Mouse (Mus musculus): ENCODE measurements around the gene B430306N03Rik. TPM values are rescaled to one million over a fixed set of nuclear protein-coding genes. Genes with fewer than 3 reads are reported as not detected.
"Not testable (repeated sequence)": the region's sequence is repeated elsewhere in the genome, so short reads cannot be mapped to it uniquely, and the experiment has no call there.

B430306N03Rik gene
- polyA plus RNA-seq (2014; fragmentation: Nextera tagmentation; extraction: Ambion mirVana): 0.10 and 0.49 TPM in 2 replicates

- not testable (repeated sequence) for H3K9me3 ChIP-seq (ENCODE audit: control insufficient read depth, low read length); H3K36me3 ChIP-seq (ENCODE audit: control insufficient read depth, insufficient read depth, low read length); H3K4me3 ChIP-seq (ENCODE audit: low read length); ATAC-seq (ENCODE audit: low FRiP score, low TSS enrichment); H3K9ac ChIP-seq (ENCODE audit: low read depth, low read length); H3K27ac ChIP-seq (ENCODE audit: low read depth, low read length); H3K4me1 ChIP-seq (ENCODE audit: control insufficient read depth, insufficient read depth, low read length); H3K4me2 ChIP-seq (replicated peaks; ENCODE audit: low read depth, low read length); H3K27me3 ChIP-seq (ENCODE audit: control insufficient read depth, insufficient read depth, low read length)
- WGBS: 90% methylated on average over 3 of the region's 3 CpGs
Observed at GRCm38 (mm10) chr17:48315905-48316579, at the start of gene B430306N03Rik. Gene B430306N03Rik (plus strand): TSS chr17:48316141.

DNA sequence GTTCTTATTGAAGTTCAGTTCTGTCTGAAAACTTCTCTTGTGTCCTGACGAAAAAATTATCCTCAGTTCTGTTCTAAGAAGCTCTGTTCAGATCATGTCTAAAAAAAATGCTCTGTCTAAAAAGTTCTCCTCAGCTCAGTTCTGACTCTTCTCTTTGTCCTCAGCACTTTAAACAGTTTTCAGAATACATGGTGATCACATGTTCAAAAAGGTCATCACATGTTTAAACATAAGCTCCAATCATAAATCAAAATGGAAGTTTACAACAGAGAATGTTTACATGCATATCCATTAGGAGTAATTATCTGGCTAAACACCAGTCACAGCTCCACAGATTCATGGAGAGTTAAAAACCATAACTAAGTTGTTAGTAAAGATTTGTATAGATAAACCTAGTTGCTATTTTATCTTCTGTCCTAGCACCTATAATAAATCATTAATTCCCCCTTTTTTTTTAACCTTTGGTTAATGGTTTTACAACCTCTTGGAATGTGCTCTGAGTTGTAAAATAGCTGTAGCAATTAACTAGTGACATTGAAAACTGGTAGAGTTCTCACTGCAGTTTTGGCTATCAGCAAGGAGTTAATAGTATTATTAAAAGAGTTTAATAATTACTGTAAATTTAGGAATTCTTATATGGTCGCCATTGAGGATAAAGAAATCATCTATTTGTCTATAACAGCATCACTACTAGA, 49.2 kb upstream of the B430306N03Rik start:
- Histone ChIP-seq H3K36me3 (ENCODE audit: control insufficient read depth, insufficient read depth, low read length) (no peaks in the 10 kb centered on the region), H3K4me3 (ENCODE audit: low read length) (no peak overlapping the region), H3K4me2 (replicated peaks; ENCODE audit: low read depth, low read length) (no peak overlapping the region), H3K9ac (ENCODE audit: low read depth, low read length) (no peak overlapping the region), H3K27ac (ENCODE audit: low read depth, low read length) (no peak overlapping the region), H3K27me3 (ENCODE audit: control insufficient read depth, insufficient read depth, low read length) (no peaks in the 10 kb centered on the region), H3K4me1 (ENCODE audit: control insufficient read depth, insufficient read depth, low read length) (no peaks in the 10 kb centered on the region), H3K9me3 (ENCODE audit: control insufficient read depth, low read length) (no peaks in the 10 kb centered on the region)
- no peak for ATAC-seq (ENCODE audit: low FRiP score, low TSS enrichment)
- 24% methylated on average over 2 of the region's 2 CpGs for WGBS

DNA sequence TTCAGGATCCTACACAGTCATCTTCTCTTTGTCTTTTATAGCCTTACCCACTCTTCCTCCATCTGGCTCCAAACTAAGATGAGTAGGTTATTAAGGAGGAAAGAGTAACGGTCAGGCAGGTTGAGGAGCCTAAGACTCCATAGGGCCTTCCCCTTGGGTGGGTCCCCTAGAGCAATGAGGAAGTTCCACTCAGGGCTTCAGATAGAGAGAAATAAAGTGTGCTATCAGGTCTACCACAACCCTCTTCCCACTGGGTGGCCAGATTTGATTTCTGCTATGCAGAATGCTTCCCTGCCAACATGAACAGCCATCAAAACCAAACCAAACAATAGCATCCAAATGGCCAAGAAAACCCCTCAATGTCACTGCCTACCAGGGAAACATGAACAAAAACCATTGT, 48.4 kb upstream of the B430306N03Rik start:
- no peak overlapping the region for H3K9ac ChIP-seq (ENCODE audit: low read depth, low read length)
- ATAC-seq (ENCODE audit: low FRiP score, low TSS enrichment): no peak
- H3K4me3 ChIP-seq (ENCODE audit: low read length): no peak overlapping the region
- no peak overlapping the region for H3K4me2 ChIP-seq (replicated peaks; ENCODE audit: low read depth, low read length)
- H3K9me3 ChIP-seq (ENCODE audit: control insufficient read depth, low read length): no peaks in the 10 kb centered on the region
- no peaks in the 10 kb centered on the region for H3K36me3 ChIP-seq (ENCODE audit: control insufficient read depth, insufficient read depth, low read length)
- no peaks in the 10 kb centered on the region for H3K4me1 ChIP-seq (ENCODE audit: control insufficient read depth, insufficient read depth, low read length)
- H3K27me3 ChIP-seq (ENCODE audit: control insufficient read depth, insufficient read depth, low read length): no peaks in the 10 kb centered on the region
- WGBS: 79% methylated on average over 1 of the region's 1 CpGs
- H3K27ac ChIP-seq (ENCODE audit: low read depth, low read length): no peak overlapping the region

GRCm38 (mm10) chr17:48268276-48268675, 47.7 kb upstream of the B430306N03Rik start:
- no peaks in the 10 kb centered on the region for H3K4me1 ChIP-seq (ENCODE audit: control insufficient read depth, insufficient read depth, low read length)
- H3K9me3 ChIP-seq (ENCODE audit: control insufficient read depth, low read length): no peaks in the 10 kb centered on the region
- no peak overlapping the region for H3K27ac ChIP-seq (ENCODE audit: low read depth, low read length)
- no peaks in the 10 kb centered on the region for H3K36me3 ChIP-seq (ENCODE audit: control insufficient read depth, insufficient read depth, low read length)
- H3K4me3 ChIP-seq (ENCODE audit: low read length): no peak overlapping the region
- H3K9ac ChIP-seq (ENCODE audit: low read depth, low read length): no peak overlapping the region
- no peaks in the 10 kb centered on the region for H3K27me3 ChIP-seq (ENCODE audit: control insufficient read depth, insufficient read depth, low read length)
- H3K4me2 ChIP-seq (replicated peaks; ENCODE audit: low read depth, low read length): no peak overlapping the region
- no peak for ATAC-seq (ENCODE audit: low FRiP score, low TSS enrichment)

DNA sequence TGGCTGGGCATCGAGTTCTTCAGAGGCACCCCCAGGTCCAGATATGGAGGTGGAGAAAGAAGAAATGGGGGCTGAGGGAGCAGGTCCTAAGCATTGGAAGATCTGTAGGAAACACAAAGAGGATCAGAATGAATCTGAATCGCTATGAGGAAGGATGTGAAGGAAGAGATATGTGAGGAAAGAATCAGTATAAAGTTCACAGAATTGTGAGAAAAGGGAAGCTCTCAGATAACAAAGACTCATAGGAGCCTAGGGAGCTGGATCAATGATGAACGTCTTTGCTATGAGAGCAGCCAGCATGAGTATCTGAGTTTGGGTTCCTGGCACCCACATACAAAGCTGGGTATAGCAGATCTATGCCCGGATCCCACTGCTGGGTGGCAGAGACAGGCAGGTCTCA, 46.1 kb upstream of the B430306N03Rik start:
- Histone ChIP-seq H3K9me3 (ENCODE audit: control insufficient read depth, low read length) (no peaks in the 10 kb centered on the region), H3K36me3 (ENCODE audit: control insufficient read depth, insufficient read depth, low read length) (no peaks in the 10 kb centered on the region), H3K4me3 (ENCODE audit: low read length) (no peak overlapping the region), H3K27me3 (ENCODE audit: control insufficient read depth, insufficient read depth, low read length) (no peaks in the 10 kb centered on the region), H3K27ac (ENCODE audit: low read depth, low read length) (no peak overlapping the region), H3K4me2 (replicated peaks; ENCODE audit: low read depth, low read length) (no peak overlapping the region), H3K4me1 (ENCODE audit: control insufficient read depth, insufficient read depth, low read length) (no peaks in the 10 kb centered on the region), H3K9ac (ENCODE audit: low read depth, low read length) (no peak overlapping the region)
- ATAC-seq (ENCODE audit: low FRiP score, low TSS enrichment): no peak
- 87% methylated on average over 4 of the region's 4 CpGs for WGBS

DNA sequence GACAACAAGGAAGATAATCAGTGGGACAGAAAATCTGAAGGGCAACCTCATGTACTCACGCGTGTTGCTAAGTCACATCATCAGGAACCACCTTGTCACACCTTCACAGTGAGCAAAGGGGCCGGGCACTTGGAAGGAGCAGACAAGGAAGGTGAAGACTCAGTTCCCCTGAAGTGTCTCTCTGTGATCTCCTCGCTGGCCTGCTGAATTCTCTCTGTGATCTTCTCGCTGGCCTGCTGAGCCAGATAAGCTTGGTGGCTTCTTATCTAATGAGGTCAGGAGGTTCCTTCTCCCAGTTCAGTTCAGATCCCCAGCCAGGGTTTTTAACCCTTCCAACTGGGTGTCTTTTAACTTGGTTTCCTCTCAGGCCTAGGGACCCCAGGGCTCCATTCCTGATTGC, 43.8 kb upstream of the B430306N03Rik start:
- 71% methylated on average over 5 of the region's 5 CpGs for WGBS
- Histone ChIP-seq H3K27me3 (ENCODE audit: control insufficient read depth, insufficient read depth, low read length) (no peaks in the 10 kb centered on the region), H3K4me2 (replicated peaks; ENCODE audit: low read depth, low read length) (no peak overlapping the region), H3K27ac (ENCODE audit: low read depth, low read length) (no peak overlapping the region), H3K4me3 (ENCODE audit: low read length) (no peak overlapping the region), H3K9me3 (ENCODE audit: control insufficient read depth, low read length) (no peaks in the 10 kb centered on the region), H3K4me1 (ENCODE audit: control insufficient read depth, insufficient read depth, low read length) (no peaks in the 10 kb centered on the region), H3K9ac (ENCODE audit: low read depth, low read length) (no peak overlapping the region), H3K36me3 (ENCODE audit: control insufficient read depth, insufficient read depth, low read length) (no peaks in the 10 kb centered on the region)
- no peak for ATAC-seq (ENCODE audit: low FRiP score, low TSS enrichment)

- Histone ChIP-seq H3K4me1 (ENCODE audit: control insufficient read depth, insufficient read depth, low read length) (no peaks in the 10 kb centered on the region), H3K9ac (ENCODE audit: low read depth, low read length) (no peak overlapping the region), H3K4me3 (ENCODE audit: low read length) (no peak overlapping the region), H3K27me3 (ENCODE audit: control insufficient read depth, insufficient read depth, low read length) (no peaks in the 10 kb centered on the region), H3K27ac (ENCODE audit: low read depth, low read length) (no peak overlapping the region), H3K9me3 (ENCODE audit: control insufficient read depth, low read length) (no peaks in the 10 kb centered on the region), H3K36me3 (ENCODE audit: control insufficient read depth, insufficient read depth, low read length) (no peaks in the 10 kb centered on the region), H3K4me2 (replicated peaks; ENCODE audit: low read depth, low read length) (no peak overlapping the region)
- WGBS: 90% methylated on average over 4 of the region's 4 CpGs
- no peak for ATAC-seq (ENCODE audit: low FRiP score, low TSS enrichment)
Observed at GRCm38 (mm10) chr17:48272598-48272997, 43.3 kb upstream of the B430306N03Rik start.

- WGBS: 90% methylated on average over 4 of the region's 4 CpGs
- Histone ChIP-seq H3K4me3 (ENCODE audit: low read length) (no peak overlapping the region), H3K9me3 (ENCODE audit: control insufficient read depth, low read length) (no peaks in the 10 kb centered on the region), H3K4me1 (ENCODE audit: control insufficient read depth, insufficient read depth, low read length) (no peaks in the 10 kb centered on the region), H3K27me3 (ENCODE audit: control insufficient read depth, insufficient read depth, low read length) (no peaks in the 10 kb centered on the region), H3K4me2 (replicated peaks; ENCODE audit: low read depth, low read length) (no peak overlapping the region), H3K9ac (ENCODE audit: low read depth, low read length) (no peak overlapping the region), H3K36me3 (ENCODE audit: control insufficient read depth, insufficient read depth, low read length) (no peaks in the 10 kb centered on the region), H3K27ac (ENCODE audit: low read depth, low read length) (no peak overlapping the region)
- ATAC-seq (ENCODE audit: low FRiP score, low TSS enrichment): no peak
Observed at GRCm38 (mm10) chr17:48274098-48274497, 41.8 kb upstream of the B430306N03Rik start.

GRCm38 (mm10) chr17:48274885-48275284, 41.1 kb upstream of the B430306N03Rik start:
- Histone ChIP-seq H3K27ac (ENCODE audit: low read depth, low read length) (no peak overlapping the region), H3K9me3 (ENCODE audit: control insufficient read depth, low read length) (no peaks in the 10 kb centered on the region), H3K9ac (ENCODE audit: low read depth, low read length) (no peak overlapping the region), H3K4me3 (ENCODE audit: low read length) (no peak overlapping the region), H3K36me3 (ENCODE audit: control insufficient read depth, insufficient read depth, low read length) (no peaks in the 10 kb centered on the region), H3K4me2 (replicated peaks; ENCODE audit: low read depth, low read length) (no peak overlapping the region), H3K4me1 (ENCODE audit: control insufficient read depth, insufficient read depth, low read length) (no peaks in the 10 kb centered on the region), H3K27me3 (ENCODE audit: control insufficient read depth, insufficient read depth, low read length) (no peaks in the 10 kb centered on the region)
- 38% methylated on average over 6 of the region's 6 CpGs for WGBS
- no peak for ATAC-seq (ENCODE audit: low FRiP score, low TSS enrichment)
